Mouse (Mus musculus) neural tube, embryonic 13.5 days (tissue): ENCODE measurements at regions not wholly inside any gene's neighbourhood (a gene's known extent, or its start where the extent isn't known, plus 50 kb on each side); places are given as distances from the start of the nearest gene placed in this dataset.
A peak's percentile ranks its signal among the peaks of the same experiment; 100 is the strongest.

Source experiments
- ATAC-seq: fragments of 200-750 bp; cut with Nextera tagmentation; 2 replicates; pipeline ENCODE4 v1.8.0; 2017; ENCODE audit warnings: low read depth, mild to moderate bottlenecking, moderate TSS enrichment, moderate library complexity
- H3K27ac ChIP-seq: fragments of 300-500 bp; sonication (generic); replicated peaks from 2 replicates; pipeline ENCODE4 v1.5.1; 2015; ENCODE audit warnings: moderate library complexity, mild to moderate bottlenecking, inconsistent platforms
- H3K27me3 ChIP-seq: fragments of 300-500 bp; sonication (generic); 2 replicates; pipeline ENCODE4 v1.6.1; 2015; ENCODE audit warnings: mild to moderate bottlenecking, inconsistent platforms
- H3K36me3 ChIP-seq: fragments of 300-500 bp; sonication (generic); 2 replicates; pipeline ENCODE4 v1.6.1; 2015; ENCODE audit warnings: mild to moderate bottlenecking, inconsistent platforms
- H3K4me1 ChIP-seq: fragments of 300-500 bp; sonication (generic); replicated peaks from 2 replicates; pipeline ENCODE4 v1.6.1; 2015; ENCODE audit warnings: inconsistent platforms
- H3K4me2 ChIP-seq: fragments of 300-500 bp; sonication (generic); 2 replicates; pipeline ENCODE4 v1.6.1; 2015; ENCODE audit warnings: inconsistent platforms, mild to moderate bottlenecking, moderate library complexity
- H3K4me3 ChIP-seq: fragments of 300-500 bp; sonication (generic); 2 replicates; pipeline ENCODE4 v1.5.1; 2015; ENCODE audit warnings: mild to moderate bottlenecking, inconsistent platforms
- H3K9ac ChIP-seq: fragments of 300-500 bp; sonication (generic); 2 replicates; pipeline ENCODE4 v1.6.1; 2015; ENCODE audit warnings: moderate library complexity, mild to moderate bottlenecking, inconsistent platforms
- H3K9me3 ChIP-seq: fragments of 300-500 bp; sonication (generic); 2 replicates; pipeline ENCODE4 v1.6.1; 2016; ENCODE audit warnings: inconsistent platforms
- WGBS: fragments of 180-500 bp; shearing (Covaris S2); methylation state at CpG from one replicate; pipeline ENCODE4 v1.1.7; 2015; 5-methylcytosine and 5-hydroxymethylcytosine counted together

DNA sequence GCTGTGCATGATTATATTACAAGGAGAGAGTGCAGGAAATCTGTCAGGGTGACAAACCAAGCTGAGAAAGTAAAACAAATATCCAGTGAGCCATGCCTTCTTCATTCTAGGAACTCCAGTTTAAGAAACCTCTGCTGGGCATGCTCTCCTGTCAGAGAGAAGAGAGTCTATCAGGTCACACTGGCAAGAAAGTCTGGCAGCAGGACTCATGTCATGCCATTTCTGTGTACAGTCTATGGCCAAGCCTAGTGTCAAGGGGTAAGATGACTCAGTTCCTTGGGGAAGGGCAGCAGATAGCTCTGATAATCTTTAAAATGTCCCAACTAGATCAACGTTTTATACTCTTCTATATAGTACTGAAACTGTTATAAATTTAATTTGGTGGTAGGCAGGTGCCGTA, 128.0 kb upstream of the Npvf start:
- Histone ChIP-seq H3K27ac (0 out of 2 replicates have a peak overlapping the region, but pooled peaks have one; percentile 13), H3K4me3 (no peak overlapping the region), H3K36me3 (no peaks in the 10 kb centered on the region), H3K27me3 (no peaks in the 10 kb centered on the region), H3K4me1 (peaks cover 40% of the 10 kb centered on the region), H3K4me2 (no peak overlapping the region), H3K9me3 (no peaks in the 10 kb centered on the region), H3K9ac (no peak overlapping the region)
- WGBS, result 65% methylated on average over 2 of the region's 2 CpGs
- no peak for ATAC-seq

DNA sequence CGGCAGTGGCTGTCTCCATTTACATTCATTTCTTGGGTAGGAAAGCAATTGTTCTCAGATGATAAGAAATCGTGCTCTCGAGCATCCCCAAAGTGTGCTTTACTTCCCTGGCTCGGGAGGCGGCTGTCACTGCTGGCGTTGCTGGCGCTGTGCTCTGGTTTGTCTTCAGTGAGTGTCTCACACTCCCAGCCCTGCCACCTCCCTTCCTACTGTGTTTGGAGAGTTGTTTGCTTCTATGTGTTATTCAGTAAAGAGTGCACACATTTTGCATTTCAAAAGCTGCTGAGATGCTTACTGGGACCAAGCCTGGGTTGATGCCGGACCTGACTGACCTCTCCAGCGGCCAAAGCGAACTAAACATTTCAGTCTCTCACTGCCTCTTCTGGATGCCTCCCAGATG, 129.3 kb upstream of the Npvf start:
- Histone ChIP-seq H3K4me3 (no peak overlapping the region), H3K4me1 (peaks cover 28% of the 10 kb centered on the region), H3K9me3 (no peaks in the 10 kb centered on the region), H3K36me3 (no peaks in the 10 kb centered on the region), H3K4me2 (no peak overlapping the region), H3K9ac (no peak overlapping the region), H3K27me3 (no peaks in the 10 kb centered on the region), H3K27ac (peak overlapping the region; percentile 42)
- 60% methylated on average over 10 of the region's 10 CpGs for WGBS
- no peak for ATAC-seq

DNA sequence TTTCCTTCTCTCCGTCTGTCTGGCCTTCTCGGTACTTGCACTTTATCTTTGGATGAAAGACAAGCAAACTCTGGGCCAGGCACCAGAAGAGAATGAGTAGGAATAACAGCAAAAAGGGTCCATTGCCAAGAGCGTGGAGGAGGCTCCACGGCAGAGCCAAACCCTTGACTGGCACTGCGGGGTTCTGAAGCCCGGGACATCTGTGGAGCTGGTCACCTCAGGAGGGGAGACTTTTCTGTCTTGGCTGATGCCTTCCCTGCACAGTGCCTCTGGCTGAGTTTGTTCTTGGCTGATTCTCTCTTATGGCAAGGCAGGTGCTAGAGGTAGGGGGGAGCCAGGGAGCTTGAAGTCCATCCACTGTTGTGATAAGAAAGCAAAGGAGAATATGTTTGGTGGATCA, 130.1 kb upstream of the Npvf start:
- WGBS, result 91% methylated on average over 6 of the region's 6 CpGs
- Histone ChIP-seq H3K27me3 (no peaks in the 10 kb centered on the region), H3K36me3 (no peaks in the 10 kb centered on the region), H3K9me3 (no peaks in the 10 kb centered on the region), H3K4me2 (no peak overlapping the region), H3K4me1 (peaks cover 28% of the 10 kb centered on the region), H3K27ac (no peak overlapping the region), H3K9ac (no peak overlapping the region), H3K4me3 (no peak overlapping the region)
- no peak for ATAC-seq

DNA sequence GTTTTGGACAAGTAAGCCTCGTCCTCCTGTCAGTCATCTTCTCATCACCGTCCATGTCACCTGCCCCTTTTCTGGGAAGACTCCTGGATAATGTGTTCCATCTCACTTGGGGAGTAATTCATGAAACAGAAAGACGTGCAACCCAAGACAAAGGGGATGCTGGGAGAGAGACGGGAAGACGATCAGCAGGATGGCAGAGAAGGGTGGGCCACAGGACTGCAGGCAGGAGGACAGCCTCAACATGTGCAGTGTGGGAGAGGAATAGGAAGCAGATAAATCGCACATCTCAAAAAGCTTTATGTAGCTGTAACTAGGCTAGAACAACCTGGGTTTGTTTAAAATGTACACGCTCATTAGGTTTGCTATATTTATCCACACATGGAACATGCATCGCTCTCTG, 133.4 kb upstream of the Npvf start:
- no peak for ATAC-seq
- Histone ChIP-seq H3K4me2 (no peak overlapping the region), H3K9ac (no peak overlapping the region), H3K27me3 (no peaks in the 10 kb centered on the region), H3K36me3 (no peaks in the 10 kb centered on the region), H3K9me3 (no peaks in the 10 kb centered on the region), H3K4me1 (peaks cover 12% of the 10 kb centered on the region), H3K27ac (no peak overlapping the region), H3K4me3 (no peak overlapping the region)
- WGBS, result 93% methylated on average over 8 of the region's 8 CpGs

DNA sequence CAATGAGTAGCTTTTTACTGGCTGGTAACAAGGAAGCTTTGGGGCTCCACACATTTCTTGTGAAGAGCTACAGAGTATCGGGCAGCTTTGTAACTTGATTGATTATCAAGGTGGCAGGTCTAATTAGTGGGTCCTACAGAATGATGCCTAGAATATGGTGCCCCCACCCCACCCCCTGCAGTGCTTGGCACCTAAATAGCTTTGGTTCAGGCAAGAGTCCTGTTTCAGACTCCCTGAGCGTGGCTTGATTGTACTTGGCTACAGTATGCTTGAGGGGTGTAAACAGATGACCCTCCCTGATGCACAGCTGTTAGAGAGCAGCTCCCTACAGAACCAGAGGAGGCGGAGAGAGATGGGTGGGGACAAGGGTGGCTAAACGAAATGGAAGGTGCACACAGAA, 145.7 kb upstream of the Npvf start:
- peaks cover 19% of the 10 kb centered on the region for H3K4me1 ChIP-seq
- no peak overlapping the region for H3K9ac ChIP-seq
- H3K4me2 ChIP-seq, result no peak overlapping the region
- no peak overlapping the region for H3K27ac ChIP-seq
- H3K36me3 ChIP-seq, result no peaks in the 10 kb centered on the region
- ATAC-seq, result no peak
- WGBS, result 39% methylated on average over 4 of the region's 4 CpGs
- no peaks in the 10 kb centered on the region for H3K9me3 ChIP-seq
- H3K4me3 ChIP-seq, result no peak overlapping the region
- no peaks in the 10 kb centered on the region for H3K27me3 ChIP-seq

DNA sequence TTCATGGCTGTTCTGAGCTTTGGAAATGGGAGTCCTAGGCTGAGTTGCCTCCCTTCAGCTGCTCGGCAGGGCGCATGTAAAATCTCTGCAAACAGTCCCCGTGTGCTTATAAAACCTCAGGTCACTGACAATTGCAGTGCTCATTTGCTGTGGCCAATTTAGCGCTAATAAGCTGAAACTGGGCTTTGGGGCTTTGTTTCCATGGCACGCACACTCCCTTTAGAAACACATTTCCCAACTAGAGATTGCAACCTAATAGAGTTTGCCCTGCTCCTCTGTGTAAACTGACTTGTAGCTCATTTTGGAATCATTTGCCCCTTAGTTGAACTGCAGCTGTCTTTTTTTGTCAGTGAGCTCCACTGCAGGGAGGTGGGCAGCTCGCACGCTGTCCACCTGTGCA, 148.7 kb upstream of the Npvf start:
- WGBS, result 19% methylated on average over 7 of the region's 7 CpGs
- Histone ChIP-seq H3K4me2 (no peak overlapping the region), H3K27ac (peak overlapping the region; percentile 54; the same call in 1 of the 2 replicates), H3K4me3 (no peak overlapping the region), H3K36me3 (no peaks in the 10 kb centered on the region), H3K27me3 (no peaks in the 10 kb centered on the region), H3K4me1 (peaks cover 29% of the 10 kb centered on the region), H3K9ac (no peak overlapping the region), H3K9me3 (no peaks in the 10 kb centered on the region)
- ATAC-seq, result no peak

DNA sequence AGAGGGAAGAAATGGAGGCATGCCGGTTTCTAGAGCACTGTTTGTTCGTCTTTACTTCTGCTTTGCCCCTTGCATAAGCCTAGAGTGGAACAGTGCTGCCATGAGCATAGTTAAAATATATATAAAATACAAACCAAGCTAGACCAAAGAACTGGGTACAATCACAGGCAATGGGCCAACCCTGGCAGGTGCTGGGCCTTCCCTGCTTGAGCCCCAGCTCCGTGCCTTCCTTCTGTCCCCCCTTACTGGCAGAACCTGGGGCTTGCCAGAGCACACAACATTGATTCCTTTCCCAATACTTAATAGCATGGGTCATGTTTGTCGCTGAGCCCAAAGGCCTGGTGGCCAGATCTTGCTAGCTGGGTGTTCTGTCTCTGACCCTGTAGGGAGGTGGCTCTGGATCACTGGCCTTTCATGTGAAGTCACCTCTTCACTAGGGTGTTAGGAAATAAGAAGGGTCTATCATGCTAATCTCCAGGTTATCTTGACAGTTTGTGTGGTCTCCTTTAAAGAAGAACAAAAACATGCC, 150.3 kb upstream of the Npvf start:
- H3K9me3 ChIP-seq, result no peaks in the 10 kb centered on the region
- no peak overlapping the region for H3K9ac ChIP-seq
- H3K4me3 ChIP-seq, result no peak overlapping the region
- no peaks in the 10 kb centered on the region for H3K27me3 ChIP-seq
- ATAC-seq, result no peak
- H3K4me2 ChIP-seq, result no peak overlapping the region
- no peak overlapping the region for H3K27ac ChIP-seq
- H3K36me3 ChIP-seq, result no peaks in the 10 kb centered on the region
- 79% methylated on average over 4 of the region's 4 CpGs for WGBS
- peaks cover 43% of the 10 kb centered on the region for H3K4me1 ChIP-seq

DNA sequence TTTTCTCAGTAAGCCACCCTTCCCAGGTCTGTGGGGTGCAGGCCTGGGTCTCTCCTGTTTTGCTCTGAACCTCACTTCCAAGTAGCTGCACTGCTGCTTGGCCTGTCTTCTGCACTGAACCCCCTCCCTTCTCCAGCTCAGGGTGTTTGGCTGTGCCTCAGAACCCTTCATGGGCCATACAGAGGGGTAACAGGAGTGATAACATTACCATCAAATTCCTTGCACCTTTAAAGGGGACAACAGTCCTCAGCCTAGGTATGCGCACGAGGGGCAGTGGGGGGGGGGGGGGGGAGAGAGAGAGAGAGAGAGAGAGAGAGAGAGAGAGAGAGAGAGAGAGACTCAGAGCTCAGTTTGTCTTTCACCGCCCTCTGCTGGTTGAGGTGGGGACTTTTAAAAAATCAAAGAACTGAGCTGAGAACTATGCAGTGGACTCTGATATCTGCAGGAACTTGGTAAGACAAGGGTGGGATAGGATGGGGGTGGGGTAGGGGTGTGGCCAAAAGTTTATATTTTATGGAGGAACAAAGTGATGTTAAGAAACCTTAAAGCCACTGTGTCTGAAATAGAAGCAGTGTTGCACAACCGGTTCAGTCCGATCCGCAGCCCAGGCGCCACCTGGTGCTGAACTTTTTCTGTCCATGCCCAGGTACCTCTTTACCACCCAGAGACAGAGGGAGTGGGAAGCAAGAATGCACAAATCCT, 152.3 kb upstream of the Npvf start:
- peak; percentile 57; the same call in 1 of the 2 replicates for ATAC-seq
- Histone ChIP-seq H3K4me3 (no peak overlapping the region), H3K9ac (no peak overlapping the region), H3K27ac (no peak overlapping the region), H3K4me2 (no peak overlapping the region), H3K9me3 (no peaks in the 10 kb centered on the region), H3K36me3 (no peaks in the 10 kb centered on the region), H3K4me1 (peaks cover 48% of the 10 kb centered on the region), H3K27me3 (no peaks in the 10 kb centered on the region)
- whole genome bisulfite sequencing, result 23% methylated on average over 7 of the region's 7 CpGs

DNA sequence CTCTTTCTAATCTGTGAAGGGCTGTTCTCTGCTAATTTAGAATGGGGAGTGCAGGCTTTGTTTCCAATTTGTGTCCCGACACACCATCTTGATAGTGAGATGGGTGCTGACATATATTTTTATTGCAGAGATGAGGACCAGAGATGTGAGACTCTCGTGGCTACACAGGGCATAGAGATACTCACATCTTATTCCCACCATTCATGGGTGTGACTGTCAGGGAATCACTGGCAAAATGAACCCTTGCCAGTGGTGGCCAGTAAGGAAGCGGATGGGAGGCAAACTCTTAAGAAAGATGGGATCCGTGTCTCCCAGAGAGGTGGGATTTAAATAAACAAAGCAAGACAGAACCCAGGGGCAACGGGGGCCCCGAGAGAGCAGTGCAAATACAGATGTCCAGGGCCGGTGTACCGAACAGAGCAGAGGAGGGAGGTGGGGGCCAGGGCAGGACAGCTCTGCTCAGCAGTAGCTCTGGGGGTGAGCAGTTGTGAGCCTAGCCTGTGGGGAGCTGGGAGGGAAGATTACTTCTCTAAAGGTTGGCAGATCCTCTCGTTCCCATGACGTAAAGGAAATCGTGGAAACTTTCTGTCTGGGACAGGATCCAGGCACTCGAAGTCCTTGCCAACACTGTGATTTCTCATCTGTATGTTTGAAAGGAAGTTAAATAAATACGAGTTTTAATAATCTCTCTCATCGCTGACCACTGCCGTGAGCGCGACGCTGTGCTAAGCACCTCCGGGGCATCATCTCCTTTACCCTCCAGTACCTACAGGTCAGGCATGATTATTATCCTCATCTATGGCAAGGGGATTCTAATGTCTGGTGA, 153.2 kb upstream of the Npvf start:
- Histone ChIP-seq H3K4me3 (no peak overlapping the region), H3K4me2 (no peak overlapping the region), H3K9me3 (no peaks in the 10 kb centered on the region), H3K27ac (no peak overlapping the region), H3K27me3 (no peaks in the 10 kb centered on the region), H3K9ac (no peak overlapping the region), H3K36me3 (no peaks in the 10 kb centered on the region), H3K4me1 (peaks cover 48% of the 10 kb centered on the region)
- ATAC-seq, result peak; percentile 51; the same call in 1 of the 2 replicates
- 58% methylated on average over 19 of the region's 19 CpGs for WGBS

DNA sequence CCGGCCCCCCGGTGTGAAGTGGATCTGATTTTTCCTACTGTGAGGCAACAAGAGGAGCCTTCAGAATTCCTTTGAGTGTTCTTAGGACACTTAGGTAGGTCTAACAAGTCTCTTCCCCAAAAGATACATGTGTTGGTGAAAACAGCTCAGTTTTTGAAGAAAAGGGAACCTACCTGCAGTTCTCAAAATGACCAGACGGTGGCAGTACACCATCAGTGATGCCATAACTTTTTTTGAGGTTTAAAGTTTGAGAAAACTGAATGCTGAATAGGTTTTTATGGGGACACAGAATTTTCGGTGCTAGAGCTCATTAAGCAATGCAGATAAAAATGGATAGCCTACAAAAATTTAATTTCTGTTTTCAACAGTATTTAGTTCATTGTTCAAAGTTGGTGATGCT, 153.9 kb upstream of the Npvf start:
- no peaks in the 10 kb centered on the region for H3K27me3 ChIP-seq
- H3K9me3 ChIP-seq, result no peaks in the 10 kb centered on the region
- no peak overlapping the region for H3K9ac ChIP-seq
- no peak overlapping the region for H3K4me3 ChIP-seq
- ATAC-seq, result no peak
- peaks cover 43% of the 10 kb centered on the region for H3K4me1 ChIP-seq
- no peaks in the 10 kb centered on the region for H3K36me3 ChIP-seq
- no peak overlapping the region for H3K4me2 ChIP-seq
- 12% methylated on average over 4 of the region's 4 CpGs for WGBS
- no peak overlapping the region for H3K27ac ChIP-seq

DNA sequence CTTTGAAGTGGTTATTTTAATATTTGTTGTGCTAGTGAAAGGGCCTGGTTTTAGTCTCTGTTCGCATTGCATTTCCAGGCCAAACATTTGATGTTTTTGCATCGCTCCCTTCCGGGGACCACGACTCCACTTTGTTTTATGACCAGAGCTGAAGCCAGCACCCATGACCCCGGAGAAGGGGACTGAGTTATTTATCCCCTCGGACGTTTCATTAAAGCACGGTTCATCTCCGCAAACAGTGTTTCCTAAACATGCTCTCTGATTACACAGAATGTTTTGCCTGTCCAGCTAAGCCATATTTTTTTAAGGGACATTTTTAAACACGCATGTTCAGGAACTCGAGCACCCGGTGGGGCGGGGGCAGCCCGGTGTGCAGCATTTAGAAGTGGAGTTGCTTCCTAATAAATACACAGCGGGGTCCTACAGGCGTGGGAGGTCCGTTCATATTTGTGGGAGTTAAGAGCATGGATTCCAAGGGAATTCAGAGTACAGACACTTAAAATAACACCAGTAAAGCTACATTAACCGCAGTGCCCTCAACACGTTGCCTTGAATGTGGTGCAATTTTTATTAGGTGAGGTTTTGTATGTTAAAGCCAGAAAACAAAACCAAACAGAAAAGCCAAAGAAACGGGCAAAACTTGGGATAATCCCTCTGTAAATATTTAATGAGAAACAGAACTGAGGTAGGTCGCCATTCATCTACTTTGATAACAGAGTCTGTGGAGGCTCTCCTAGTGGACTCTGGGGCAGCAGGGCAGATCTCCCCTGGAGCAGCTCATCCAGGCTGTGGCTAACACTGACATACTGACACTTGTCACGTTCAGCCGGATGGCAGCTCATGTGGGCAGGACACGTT, 154.8 kb upstream of the Npvf start:
- WGBS, result 40% methylated on average over 24 of the region's 24 CpGs
- H3K27me3 ChIP-seq, result no peaks in the 10 kb centered on the region
- H3K4me2 ChIP-seq, result no peak overlapping the region
- no peaks in the 10 kb centered on the region for H3K9me3 ChIP-seq
- H3K36me3 ChIP-seq, result no peaks in the 10 kb centered on the region
- no peak for ATAC-seq
- no peak overlapping the region for H3K4me3 ChIP-seq
- no peak overlapping the region for H3K9ac ChIP-seq
- H3K4me1 ChIP-seq, result peaks cover 38% of the 10 kb centered on the region
- peak overlapping the region; percentile 34; the same call in 1 of the 2 replicates for H3K27ac ChIP-seq

DNA sequence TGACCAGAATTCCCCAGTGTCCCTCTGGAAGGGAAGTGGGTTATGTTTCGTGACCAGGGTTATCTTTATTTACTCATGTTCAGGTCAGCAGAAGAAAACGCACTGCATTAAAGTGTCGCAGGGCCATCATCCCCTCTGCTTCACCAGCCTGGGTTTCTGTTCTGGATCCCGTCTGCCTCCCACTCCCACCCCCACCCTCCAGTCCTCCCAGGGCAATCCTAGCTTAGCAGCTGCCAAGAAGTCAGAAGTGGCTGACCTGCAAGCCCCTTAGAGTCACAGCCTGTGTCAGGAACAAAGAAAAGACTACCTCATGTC, 155.4 kb upstream of the Npvf start:
- no peak overlapping the region for H3K4me2 ChIP-seq
- H3K27me3 ChIP-seq, result no peaks in the 10 kb centered on the region
- no peak for ATAC-seq
- no peaks in the 10 kb centered on the region for H3K36me3 ChIP-seq
- no peaks in the 10 kb centered on the region for H3K9me3 ChIP-seq
- H3K9ac ChIP-seq, result no peak overlapping the region
- no peak overlapping the region for H3K4me3 ChIP-seq
- H3K27ac ChIP-seq, result peak overlapping the region; percentile 34; the same call in 1 of the 2 replicates
- 41% methylated on average over 4 of the region's 4 CpGs for WGBS
- H3K4me1 ChIP-seq, result peaks cover 38% of the 10 kb centered on the region
